Mouse (Mus musculus) cerebellum, adult 11 months (tissue): ENCODE data around the gene Ube2f.

Source experiments
- DNase-seq: peaks from one replicate; pipeline ENCODE4 v3.0.0; 2022

Ube2f gene

GRCm38 (mm10) chr1:91249564-91250414, at the start of gene Ube2f:
Gene Ube2f (plus strand): TSS chr1:91250304.
- DNase-seq, result peak; percentile 94

GRCm38 (mm10) chr1:91201122-91201521, 49.0 kb upstream of the Ube2f start:
- no peak for DNase-seq

- DNase-seq, result no peak
These were observed 45.8 kb upstream of the Ube2f start for GRCm38 (mm10) chr1:91204221-91204765.

- no peak for DNase-seq
These were observed 44.5 kb upstream of the Ube2f start for GRCm38 (mm10) chr1:91205651-91206050.

GRCm38 (mm10) chr1:91206336-91206735, 43.8 kb upstream of the Ube2f start:
- no peak for DNase-seq

- no peak for DNase-seq
These were observed 43.2 kb upstream of the Ube2f start for GRCm38 (mm10) chr1:91206873-91207272.

GRCm38 (mm10) chr1:91207334-91208074, 42.6 kb upstream of the Ube2f start:
- no peak for DNase-seq

- no peak for DNase-seq
These were observed 40.8 kb upstream of the Ube2f start for GRCm38 (mm10) chr1:91209343-91209742.

- peak; percentile 44 for DNase-seq
These were observed 40.3 kb upstream of the Ube2f start for GRCm38 (mm10) chr1:91209785-91210184.

- DNase-seq, result peak; percentile 11
These were observed 39.0 kb upstream of the Ube2f start for GRCm38 (mm10) chr1:91211099-91211498.

- no peak for DNase-seq
These were observed 38.5 kb upstream of the Ube2f start for GRCm38 (mm10) chr1:91211591-91212008.

- DNase-seq, result no peak
These were observed 34.8 kb upstream of the Ube2f start for GRCm38 (mm10) chr1:91215264-91215663.

GRCm38 (mm10) chr1:91215981-91216380, 34.1 kb upstream of the Ube2f start:
- DNase-seq, result peak; percentile 6

- DNase-seq, result no peak
These were observed 33.4 kb upstream of the Ube2f start for GRCm38 (mm10) chr1:91216504-91217267.

GRCm38 (mm10) chr1:91219641-91220321, 30.3 kb upstream of the Ube2f start:
- no peak for DNase-seq

- no peak for DNase-seq
These were observed 29.8 kb upstream of the Ube2f start for GRCm38 (mm10) chr1:91220322-91220672.

- no peak for DNase-seq
These were observed 23.5 kb upstream of the Ube2f start for GRCm38 (mm10) chr1:91226562-91226961.

GRCm38 (mm10) chr1:91227381-91228054, 22.6 kb upstream of the Ube2f start:
- no peak for DNase-seq

- DNase-seq, result no peak
These were observed 19.0 kb upstream of the Ube2f start for GRCm38 (mm10) chr1:91231142-91231541.

GRCm38 (mm10) chr1:91231896-91232295, 18.2 kb upstream of the Ube2f start:
- DNase-seq, result no peak

GRCm38 (mm10) chr1:91235395-91235794, 14.7 kb upstream of the Ube2f start:
- no peak for DNase-seq

- no peak for DNase-seq
These were observed 12.4 kb upstream of the Ube2f start for GRCm38 (mm10) chr1:91237676-91238075.
